Mouse (Mus musculus): ENCODE results near the gene Capn10. TPM values are rescaled to one million over a fixed set of nuclear protein-coding genes. Genes with fewer than 3 reads are reported as not detected.

Capn10 gene
- polyA plus RNA-seq, 1 experiment from 2014 or later: 28.2 TPM

DNA sequence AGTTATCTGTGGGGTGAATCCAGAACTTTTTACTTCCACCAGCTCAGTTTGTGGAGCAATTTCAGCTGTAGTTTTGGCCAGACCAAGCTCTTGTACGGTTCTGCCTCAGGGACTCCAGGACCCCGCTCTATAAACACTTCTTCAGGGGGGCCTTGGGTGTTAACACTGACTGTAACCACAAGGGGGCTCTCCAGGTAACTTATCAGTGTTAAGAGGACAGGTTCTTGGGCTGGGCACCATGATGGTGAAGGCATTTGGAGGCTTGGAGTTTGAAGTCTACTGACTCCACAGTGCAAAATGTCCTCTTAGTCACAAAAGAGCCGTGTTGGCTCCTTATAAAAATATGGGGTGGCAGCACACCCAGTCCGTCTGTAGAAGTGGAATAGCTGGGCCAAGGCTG is 25.1 kb upstream of the Capn10 start:
- Histone ChIP-seq H3K27ac (no peak overlapping the region), H3K27me3 (replicated peaks) (no peaks in the 10 kb centered on the region), H3K36me3 (no peaks in the 10 kb centered on the region), H3K4me1 (replicated peaks) (peaks cover 32% of the 10 kb centered on the region), H3K4me2 (replicated peaks) (no peak overlapping the region), H3K9me3 (no peaks in the 10 kb centered on the region), H3K4me3 (replicated peaks) (no peak overlapping the region), H3K9ac (no peak overlapping the region)
- WGBS: 62% methylated on average over 4 of the region's 4 CpGs
- ATAC-seq: no peak

DNA sequence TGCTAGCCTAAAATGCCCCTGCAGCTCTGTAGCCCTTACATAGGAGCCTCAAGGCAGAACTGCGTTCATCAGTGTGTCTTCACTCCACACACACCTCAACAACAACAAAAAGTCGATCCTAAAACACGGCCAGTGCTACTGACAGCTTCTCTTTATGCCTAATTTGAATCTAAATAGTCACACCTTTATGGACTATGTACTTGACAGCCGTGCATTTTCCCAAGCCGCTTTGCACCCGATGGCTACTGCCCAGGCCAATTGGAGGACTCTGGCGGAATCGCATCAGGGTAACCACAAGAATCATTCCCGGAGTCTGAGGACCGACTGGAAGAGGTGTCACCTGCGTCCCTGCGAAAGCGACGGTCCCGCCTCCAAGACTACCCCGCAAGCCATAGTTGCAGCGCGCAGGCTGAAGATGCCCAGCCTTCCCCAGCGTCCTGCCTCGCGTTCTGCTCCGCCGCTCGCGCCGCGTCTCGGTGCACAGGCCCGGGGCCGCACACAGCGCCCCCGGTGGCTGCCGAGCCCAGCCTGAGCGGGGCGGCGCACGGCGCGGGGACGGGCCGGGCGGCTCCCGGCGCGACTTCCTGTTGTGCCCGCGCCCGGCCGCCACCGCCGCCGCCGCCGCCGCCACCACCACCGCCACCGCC is 23.8 kb upstream of the Capn10 start, which contains the start of gene Rnpepl1:
Gene Rnpepl1, plus strand, starts transcription at position 545 of the 647 bp plus-strand sequence.
- Histone ChIP-seq H3K36me3 (peaks cover 5% of the 10 kb centered on the region; the same call in 1 of the 2 replicates), H3K4me3 (replicated peaks) (peak within 1 kb of the TSS; percentile 76), H3K9me3 (no peaks in the 10 kb centered on the region), H3K27me3 (replicated peaks) (no peaks in the 10 kb centered on the region), H3K4me1 (replicated peaks) (peaks cover 32% of the 10 kb centered on the region), H3K4me2 (replicated peaks) (peak within 1 kb of the TSS; percentile 89), H3K9ac (peak within 1 kb of the TSS; percentile 89), H3K27ac (peak within 1 kb of the TSS; percentile 91)
- under 1% methylated on average over 34 of the region's 57 CpGs for WGBS
- ATAC-seq: peak; percentile 75

DNA sequence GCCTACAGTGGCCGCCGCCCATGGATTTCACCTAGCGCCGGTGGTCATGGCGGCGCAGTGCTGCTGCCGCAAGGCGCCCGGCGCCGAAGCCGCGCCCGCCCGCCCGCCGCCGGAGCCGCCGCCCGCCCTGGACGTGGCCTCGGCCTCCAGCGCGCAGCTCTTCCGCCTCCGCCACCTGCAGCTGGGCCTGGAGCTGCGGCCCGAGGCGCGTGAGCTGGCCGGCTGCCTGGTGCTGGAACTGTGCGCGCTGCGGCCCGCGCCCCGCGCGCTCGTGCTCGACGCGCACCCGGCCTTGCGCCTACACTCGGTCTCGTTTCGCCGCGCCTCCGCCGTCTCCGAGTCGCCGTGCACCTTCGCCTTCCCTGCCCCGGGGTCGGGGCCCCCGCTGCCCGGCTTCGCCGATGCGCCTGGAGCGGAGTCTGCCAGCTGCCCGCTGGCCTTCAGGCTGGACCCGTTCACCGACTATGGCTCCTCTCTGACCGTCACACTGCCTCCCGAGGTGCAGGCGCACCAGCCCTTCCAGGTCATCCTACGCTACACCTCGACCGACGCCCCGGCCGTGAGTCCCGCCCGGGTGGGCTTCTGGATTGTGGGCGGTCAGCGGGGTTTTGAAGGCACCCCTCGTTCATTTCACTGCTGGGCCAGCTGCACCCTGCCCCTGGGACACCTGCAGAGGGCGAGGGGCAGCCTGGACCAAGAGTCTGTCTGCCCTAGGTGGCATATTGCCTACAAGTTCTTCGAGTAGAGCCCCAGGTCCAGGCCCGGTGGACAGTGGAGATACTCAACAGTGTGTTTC is 23.1 kb upstream of the Capn10 start:
- no peaks in the 10 kb centered on the region for H3K9me3 ChIP-seq
- peak overlapping the region; percentile 91 for H3K27ac ChIP-seq
- peak overlapping the region; percentile 76 for H3K4me3 ChIP-seq (replicated peaks)
- H3K36me3 ChIP-seq: peaks cover 10% of the 10 kb centered on the region
- ATAC-seq: peak; percentile 21
- H3K4me2 ChIP-seq (replicated peaks): peak overlapping the region; percentile 89
- H3K4me1 ChIP-seq (replicated peaks): peaks cover 32% of the 10 kb centered on the region
- peak overlapping the region; percentile 89 for H3K9ac ChIP-seq
- H3K27me3 ChIP-seq (replicated peaks): no peaks in the 10 kb centered on the region
- under 1% methylated on average over 77 of the region's 85 CpGs for WGBS

DNA sequence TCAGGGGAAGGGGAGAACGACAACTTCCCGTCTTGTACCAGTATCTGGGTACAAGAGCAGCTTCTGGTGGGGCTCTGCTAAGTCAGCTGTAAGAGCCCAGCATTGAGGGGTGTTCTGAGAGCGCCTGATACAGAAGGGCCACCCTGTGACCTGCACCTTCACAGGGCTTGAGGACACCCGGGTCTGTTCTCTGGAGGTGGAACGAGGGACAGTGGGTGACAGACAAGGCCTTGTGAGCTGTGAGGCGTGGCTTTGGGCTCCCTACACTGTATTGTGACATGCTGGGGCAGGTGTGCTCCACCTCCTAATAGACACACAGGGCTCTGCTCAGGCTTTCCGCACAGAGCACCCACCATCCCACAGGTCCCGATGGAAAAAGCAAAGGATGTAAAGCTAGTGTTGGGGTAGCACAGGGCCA is 22.4 kb upstream of the Capn10 start:
- peaks cover 29% of the 10 kb centered on the region for H3K4me1 ChIP-seq (replicated peaks)
- H3K9me3 ChIP-seq: no peaks in the 10 kb centered on the region
- H3K4me3 ChIP-seq (replicated peaks): peak overlapping the region; percentile 76
- peaks cover 14% of the 10 kb centered on the region for H3K36me3 ChIP-seq
- H3K27ac ChIP-seq: peak overlapping the region; percentile 91
- ATAC-seq: peak; percentile 19
- H3K9ac ChIP-seq: peak overlapping the region; percentile 89
- peak overlapping the region; percentile 89 for H3K4me2 ChIP-seq (replicated peaks)
- no peaks in the 10 kb centered on the region for H3K27me3 ChIP-seq (replicated peaks)
- 36% methylated on average over 8 of the region's 8 CpGs for WGBS

DNA sequence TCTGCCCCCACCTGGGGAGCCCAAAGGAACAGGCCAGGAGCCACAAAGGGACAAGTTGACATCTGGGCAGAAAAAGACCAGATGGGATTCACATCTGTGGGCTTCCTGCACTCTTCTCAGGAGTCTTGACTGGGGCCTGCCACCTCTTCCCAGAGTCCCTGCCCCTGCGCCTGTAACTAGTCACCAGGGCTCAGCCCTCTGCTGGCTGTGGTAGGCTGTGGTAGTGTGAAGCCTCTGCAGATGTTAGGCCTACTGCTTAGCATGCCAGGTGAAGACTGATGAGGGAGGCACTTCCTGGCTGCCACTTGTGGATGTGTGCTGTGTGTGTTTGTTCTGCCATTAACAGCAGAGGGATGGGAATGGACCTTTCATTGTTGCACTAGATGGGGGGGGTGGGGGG is 21.9 kb upstream of the Capn10 start:
- Histone ChIP-seq H3K4me2 (replicated peaks) (peak overlapping the region; percentile 89), H3K27ac (peak overlapping the region; percentile 91; the same call in 1 of the 2 replicates), H3K36me3 (peaks cover 19% of the 10 kb centered on the region), H3K4me1 (replicated peaks) (peaks cover 29% of the 10 kb centered on the region), H3K9ac (0 out of 2 replicates have a peak overlapping the region, but pooled peaks have one; percentile 89), H3K4me3 (replicated peaks) (peak overlapping the region; percentile 76), H3K27me3 (replicated peaks) (no peaks in the 10 kb centered on the region), H3K9me3 (no peaks in the 10 kb centered on the region)
- no peak for ATAC-seq
- WGBS: 50% methylated on average over 1 of the region's 1 CpGs

DNA sequence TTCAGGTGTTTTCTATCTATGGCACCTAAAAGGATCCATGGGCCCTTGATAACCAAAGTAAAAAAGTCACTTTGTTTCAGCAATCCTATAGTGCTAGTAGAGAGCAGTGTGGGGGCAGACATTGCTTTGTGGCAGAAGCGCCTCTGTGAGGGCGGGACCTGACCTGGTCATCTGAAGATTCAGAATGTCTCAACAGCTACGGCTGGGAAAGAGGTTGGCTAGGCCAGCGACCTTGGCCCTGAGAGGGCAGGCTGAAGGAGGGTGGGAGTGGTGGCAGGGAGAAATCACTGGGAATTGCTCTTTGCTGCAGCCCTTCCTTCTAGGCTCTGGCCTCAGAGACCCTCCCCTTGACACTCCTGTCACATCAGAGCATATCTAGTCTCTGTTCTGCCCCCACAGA is 19.9 kb upstream of the Capn10 start:
- H3K9me3 ChIP-seq: no peaks in the 10 kb centered on the region
- peaks cover 24% of the 10 kb centered on the region for H3K4me1 ChIP-seq (replicated peaks)
- H3K27ac ChIP-seq: no peak overlapping the region
- peaks cover 37% of the 10 kb centered on the region for H3K36me3 ChIP-seq
- no peak overlapping the region for H3K4me3 ChIP-seq (replicated peaks)
- no peak overlapping the region for H3K4me2 ChIP-seq (replicated peaks)
- H3K27me3 ChIP-seq (replicated peaks): no peaks in the 10 kb centered on the region
- H3K9ac ChIP-seq: no peak overlapping the region
- ATAC-seq: no peak
- 78% methylated on average over 4 of the region's 4 CpGs for WGBS

DNA sequence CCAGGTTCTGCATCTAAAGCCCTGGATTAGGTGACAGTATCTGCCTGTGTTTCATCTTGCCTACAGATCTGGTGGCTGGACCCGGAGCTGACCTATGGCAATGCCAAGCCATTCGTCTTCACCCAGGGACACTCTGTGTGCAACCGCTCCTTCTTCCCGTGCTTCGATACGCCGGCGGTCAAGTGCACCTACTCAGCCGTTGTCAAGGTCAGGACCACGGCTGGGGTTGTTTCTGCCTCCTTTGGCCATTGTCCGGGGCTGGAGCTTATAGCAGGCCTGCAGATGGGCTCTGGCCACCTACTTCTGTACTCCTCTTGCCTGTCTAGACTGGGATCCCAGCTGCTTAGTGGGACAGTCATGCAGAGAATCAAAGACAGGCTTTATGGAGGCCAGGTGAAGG is 19.2 kb upstream of the Capn10 start:
- no peaks in the 10 kb centered on the region for H3K27me3 ChIP-seq (replicated peaks)
- H3K9me3 ChIP-seq: no peaks in the 10 kb centered on the region
- no peak overlapping the region for H3K4me2 ChIP-seq (replicated peaks)
- H3K27ac ChIP-seq: no peak overlapping the region
- no peak overlapping the region for H3K4me3 ChIP-seq (replicated peaks)
- no peak for ATAC-seq
- no peak overlapping the region for H3K9ac ChIP-seq
- peaks cover 44% of the 10 kb centered on the region for H3K36me3 ChIP-seq
- WGBS: 93% methylated on average over 11 of the region's 11 CpGs
- H3K4me1 ChIP-seq (replicated peaks): peaks cover 24% of the 10 kb centered on the region

DNA sequence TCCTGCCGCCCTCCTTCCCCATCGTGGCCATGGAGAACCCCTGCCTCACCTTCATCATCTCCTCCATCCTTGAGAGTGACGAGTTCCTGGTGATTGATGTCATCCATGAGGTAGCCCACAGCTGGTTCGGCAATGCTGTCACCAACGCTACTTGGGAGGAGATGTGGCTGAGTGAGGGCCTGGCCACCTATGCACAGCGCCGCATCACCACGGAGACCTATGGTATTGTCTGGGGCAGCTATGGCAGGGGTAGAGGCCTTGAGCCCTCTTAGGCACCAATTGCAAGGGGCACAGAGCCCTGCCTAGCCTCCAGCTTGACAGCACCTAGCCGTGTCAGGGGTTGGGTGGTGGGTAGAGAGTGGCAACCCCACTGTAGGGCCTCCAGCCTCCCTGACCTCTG is 17.5 kb upstream of the Capn10 start:
- Histone ChIP-seq H3K4me2 (replicated peaks) (no peak overlapping the region), H3K27me3 (replicated peaks) (no peaks in the 10 kb centered on the region), H3K36me3 (peaks cover 45% of the 10 kb centered on the region), H3K9ac (no peak overlapping the region), H3K4me1 (replicated peaks) (peaks cover 16% of the 10 kb centered on the region), H3K4me3 (replicated peaks) (no peak overlapping the region), H3K9me3 (no peaks in the 10 kb centered on the region), H3K27ac (no peak overlapping the region)
- no peak for ATAC-seq
- 91% methylated on average over 9 of the region's 9 CpGs for WGBS

DNA sequence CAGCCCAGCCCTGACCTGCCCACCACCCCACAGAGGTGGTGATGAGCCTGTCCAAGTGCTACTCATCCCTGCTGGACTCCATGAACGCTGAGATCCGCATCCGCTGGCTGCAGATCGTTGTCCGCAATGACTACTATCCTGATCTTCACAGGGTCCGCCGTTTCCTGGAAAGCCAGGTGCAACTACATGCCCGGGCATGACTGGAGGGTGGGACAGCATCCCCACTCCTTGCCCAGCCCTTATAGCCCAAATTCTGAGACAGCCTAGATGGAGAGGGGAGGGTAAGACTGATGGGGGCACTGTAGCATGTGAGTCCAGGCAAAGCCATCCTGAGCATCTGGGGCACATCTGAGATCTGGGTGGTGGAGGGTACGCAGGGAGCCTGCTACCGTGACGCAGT is 15.0 kb upstream of the Capn10 start:
- Histone ChIP-seq H3K4me1 (replicated peaks) (0 out of 2 replicates have a peak, but pooled peaks cover 6% of the 10 kb centered on the region), H3K4me2 (replicated peaks) (no peak overlapping the region), H3K9ac (no peak overlapping the region), H3K9me3 (no peaks in the 10 kb centered on the region), H3K4me3 (replicated peaks) (no peak overlapping the region), H3K27ac (no peak overlapping the region), H3K36me3 (peaks cover 45% of the 10 kb centered on the region), H3K27me3 (replicated peaks) (no peaks in the 10 kb centered on the region)
- no peak for ATAC-seq
- 95% methylated on average over 11 of the region's 11 CpGs for WGBS

DNA sequence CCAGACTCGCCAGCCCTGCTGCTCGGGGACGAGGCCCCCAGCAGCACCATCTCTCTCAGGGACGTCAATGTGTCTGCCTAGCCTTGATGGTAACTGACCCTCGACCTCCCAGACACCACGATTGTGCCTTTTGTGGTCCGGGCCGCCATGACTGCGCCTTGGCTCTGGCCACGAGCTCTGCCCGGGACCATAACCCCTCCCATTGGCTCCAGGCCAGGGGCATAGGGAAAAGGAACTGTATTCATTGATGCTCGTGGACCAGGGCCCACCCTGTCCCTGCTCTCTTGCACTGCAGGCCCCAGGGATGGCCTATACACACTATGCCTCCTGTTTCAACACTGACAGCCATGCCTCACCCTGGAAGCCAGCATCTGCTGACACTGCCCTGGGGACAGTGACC is 14.4 kb upstream of the Capn10 start:
- WGBS: 81% methylated on average over 12 of the region's 12 CpGs
- Histone ChIP-seq H3K9ac (no peak overlapping the region), H3K4me3 (replicated peaks) (no peak overlapping the region), H3K4me2 (replicated peaks) (no peak overlapping the region), H3K9me3 (no peaks in the 10 kb centered on the region), H3K36me3 (peaks cover 45% of the 10 kb centered on the region), H3K4me1 (replicated peaks) (0 out of 2 replicates have a peak, but pooled peaks cover 6% of the 10 kb centered on the region), H3K27me3 (replicated peaks) (no peaks in the 10 kb centered on the region), H3K27ac (peak overlapping the region; percentile 39; the same call in 1 of the 2 replicates)
- peak; percentile 34 for ATAC-seq

DNA sequence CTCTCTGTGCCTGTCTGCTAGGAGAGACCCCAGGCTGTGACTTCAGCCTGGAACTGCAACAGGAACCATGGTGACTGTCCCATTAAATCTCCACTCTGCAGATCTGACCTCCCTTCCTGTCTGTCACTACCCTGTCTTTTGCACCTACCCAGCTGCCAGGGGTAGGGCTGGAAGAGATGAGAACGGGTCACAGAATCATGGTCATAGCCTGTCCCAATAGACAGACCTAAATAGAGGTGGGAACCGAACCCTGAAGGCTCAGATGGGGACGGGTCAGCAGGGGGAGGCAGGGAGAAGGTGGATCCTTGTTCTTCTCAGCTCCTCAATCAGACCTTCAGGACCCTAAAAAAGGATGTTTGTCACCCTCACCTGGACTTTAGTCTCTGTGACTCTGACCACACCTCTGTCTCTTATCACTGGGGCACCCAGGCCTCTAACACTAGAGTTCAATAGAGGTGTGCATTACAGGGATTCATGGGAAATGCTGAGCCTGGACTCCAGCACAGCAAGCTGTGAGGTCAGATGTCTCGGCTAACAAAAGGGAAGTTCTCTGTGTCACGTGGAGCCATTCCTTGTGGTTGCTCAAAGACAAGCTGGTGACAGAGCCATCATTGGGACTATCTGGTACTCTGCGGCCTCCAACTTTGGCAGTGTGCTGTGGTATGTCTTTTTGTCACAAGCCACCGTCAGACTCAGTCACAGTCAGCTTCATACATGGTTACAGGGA is 13.5 kb upstream of the Capn10 start:
- Histone ChIP-seq H3K4me3 (replicated peaks) (no peak overlapping the region), H3K36me3 (peaks cover 39% of the 10 kb centered on the region), H3K4me2 (replicated peaks) (peak overlapping the region; percentile 10; the same call in 1 of the 2 replicates), H3K27ac (peak overlapping the region; percentile 39), H3K4me1 (replicated peaks) (0 out of 2 replicates have a peak, but pooled peaks cover 6% of the 10 kb centered on the region), H3K9ac (no peak overlapping the region), H3K27me3 (replicated peaks) (no peaks in the 10 kb centered on the region), H3K9me3 (no peaks in the 10 kb centered on the region)
- 70% methylated on average over 7 of the region's 7 CpGs for WGBS
- ATAC-seq: peak; percentile 93

DNA sequence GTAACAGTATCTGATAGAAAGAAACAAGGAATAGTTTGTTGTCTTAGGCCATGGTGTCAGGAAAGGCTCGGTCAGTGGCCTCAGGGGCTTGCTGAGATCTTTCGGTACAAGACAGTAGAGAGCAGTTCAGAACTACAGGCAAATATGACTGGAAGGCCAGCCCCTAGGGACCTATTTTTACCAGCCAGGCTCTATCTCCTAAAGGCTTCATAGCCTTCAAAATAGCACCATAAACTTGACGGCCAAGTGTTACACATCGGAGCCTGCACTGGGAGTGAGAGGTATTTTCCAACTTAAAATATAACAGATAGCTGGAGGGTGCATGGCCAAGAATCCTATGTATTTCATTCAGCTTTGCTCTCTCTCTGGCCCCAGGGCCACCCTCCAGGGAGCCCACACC is 12.7 kb upstream of the Capn10 start:
- H3K4me1 ChIP-seq (replicated peaks): 0 out of 2 replicates have a peak, but pooled peaks cover 6% of the 10 kb centered on the region
- H3K27ac ChIP-seq: no peak overlapping the region
- WGBS: 90% methylated on average over 4 of the region's 4 CpGs
- peaks cover 34% of the 10 kb centered on the region for H3K36me3 ChIP-seq
- no peak overlapping the region for H3K4me2 ChIP-seq (replicated peaks)
- H3K27me3 ChIP-seq (replicated peaks): no peaks in the 10 kb centered on the region
- no peak overlapping the region for H3K4me3 ChIP-seq (replicated peaks)
- H3K9me3 ChIP-seq: no peaks in the 10 kb centered on the region
- no peak for ATAC-seq
- no peak overlapping the region for H3K9ac ChIP-seq
